Mouse (Mus musculus) G1E (cell line): ENCODE data around the gene Il4ra.

Experiments
- CTCF ChIP-seq: IDR thresholded peaks from 2 replicates; pipeline ENCODE4 v1.5.1; 2012; ENCODE audit warnings: low read depth, low read length, inconsistent platforms, mixed read lengths
- GATA1 ChIP-seq: IDR thresholded peaks from 2 replicates; pipeline ENCODE4 v1.6.1; 2012; ENCODE audit warnings: borderline replicate concordance, low read length, inconsistent platforms, mixed read lengths
- TAL1 ChIP-seq: conservative IDR thresholded peaks from 2 replicates; pipeline ENCODE4 v1.6.1; 2012; ENCODE audit warnings: low read depth, low read length, inconsistent platforms, mixed read lengths

- TF ChIP-seq CTCF: no peak
- TF ChIP-seq GATA1: no peak
- no peak for TF ChIP-seq TAL1
Measured at GRCm38 (mm10) chr7:125599373-125599973, 47.6 kb downstream of the Il4ra start.
